Mouse (Mus musculus) E14TG2a.4 (cell line): ENCODE results near the gene Hoxc8.

Experiments
- CTCF ChIP-seq: conservative IDR thresholded peaks from 2 replicates; pipeline ENCODE4 v1.5.1; 2014; ENCODE audit warnings: low read length
- NANOG ChIP-seq: IDR thresholded peaks from 2 replicates; pipeline ENCODE4 v1.6.1; 2014; ENCODE audit warnings: borderline replicate concordance, low read length, mixed read lengths
- POU5F1 ChIP-seq: IDR thresholded peaks from 2 replicates; pipeline ENCODE4 v1.6.1; 2014; ENCODE audit warnings: low read length, borderline replicate concordance

DNA sequence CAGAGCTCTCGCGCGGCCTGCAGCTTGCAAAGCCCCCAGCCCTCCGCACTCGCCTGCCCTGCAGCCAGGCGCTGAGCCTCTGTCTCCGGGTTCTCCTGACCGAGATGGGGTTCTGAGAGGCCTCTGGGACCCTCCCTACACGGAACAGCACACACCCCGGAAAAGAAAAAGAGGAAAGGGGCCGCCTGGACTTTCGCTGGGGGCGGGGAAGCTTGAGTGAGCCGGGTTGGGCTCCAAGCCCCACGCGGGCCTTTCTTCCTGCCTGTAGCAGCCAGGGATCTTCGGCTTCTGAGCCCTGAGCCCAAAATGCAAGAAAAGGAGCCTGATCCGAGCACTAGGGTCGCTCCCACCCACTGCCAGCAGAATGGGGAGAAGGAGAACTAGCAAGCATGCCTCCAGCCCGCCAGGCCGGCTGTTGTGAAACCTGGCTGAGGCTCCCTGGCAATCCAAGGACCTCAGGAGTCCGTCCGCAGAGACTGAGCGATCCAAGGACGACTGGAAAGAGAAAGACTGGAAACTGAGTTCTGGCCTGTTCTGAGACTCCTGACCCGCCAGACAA lies 21.6 kb downstream of the Hoxc8 start:
- TF ChIP-seq CTCF = no peak
- TF ChIP-seq POU5F1 = no peak
- TF ChIP-seq NANOG = no peak
